Mouse (Mus musculus) midbrain, postnatal 0 days (tissue): ENCODE data around the gene Gm11084. TPM values are rescaled to one million over a fixed set of nuclear protein-coding genes. Genes with fewer than 3 reads are reported as not detected.
A peak's percentile ranks its signal among the peaks of the same experiment; 100 is the strongest.
"Not testable (repeated sequence)": the region's sequence is repeated elsewhere in the genome, so short reads cannot be mapped to it uniquely, and the experiment has no call there.

Experiments used
- ATAC-seq: fragments of 200-750 bp; cut with Nextera tagmentation; 2 replicates; pipeline ENCODE4 v1.8.0; 2017; ENCODE audit warnings: moderate number of reproducible peaks, mild to moderate bottlenecking, moderate TSS enrichment, moderate library complexity; ENCODE audit not compliant: low FRiP score
- DNase-seq: peaks from one replicate; pipeline ENCODE4 v3.0.0-alpha.2; 2015; ENCODE audit warnings: low spot score
- H3K27ac ChIP-seq: fragments of 300-500 bp; sonication (generic); 2 replicates; pipeline ENCODE4 v1.5.1; 2014; ENCODE audit warnings: low read depth, mild to moderate bottlenecking, low read length, mixed read lengths
- H3K27me3 ChIP-seq: fragments of 300-500 bp; sonication (generic); 2 replicates; pipeline ENCODE4 v1.6.1; 2014; ENCODE audit warnings: low read length, control low read depth, mixed read lengths; ENCODE audit not compliant: insufficient read depth
- H3K36me3 ChIP-seq: fragments of 300-500 bp; sonication (generic); 2 replicates; pipeline ENCODE4 v1.6.1; 2014; ENCODE audit warnings: low read length, control low read depth, mixed read lengths; ENCODE audit not compliant: insufficient read depth
- H3K4me1 ChIP-seq: fragments of 300-500 bp; sonication (generic); 2 replicates; pipeline ENCODE4 v1.6.1; 2014; ENCODE audit warnings: mild to moderate bottlenecking, control low read depth, antibody characterized with exemption, low read length, mixed read lengths; ENCODE audit not compliant: insufficient read depth
- H3K4me2 ChIP-seq: fragments of 300-500 bp; sonication (generic); 2 replicates; pipeline ENCODE4 v1.6.1; 2014; ENCODE audit warnings: low read depth, mild to moderate bottlenecking, low read length, mixed read lengths; ENCODE audit not compliant: poor library complexity, severe bottlenecking
- H3K4me3 ChIP-seq: fragments of 300-500 bp; sonication (generic); 2 replicates; pipeline ENCODE4 v1.5.1; 2014; ENCODE audit warnings: low read depth, mild to moderate bottlenecking, low read length, moderate library complexity
- H3K9ac ChIP-seq: fragments of 300-500 bp; sonication (generic); replicated peaks from 2 replicates; pipeline ENCODE4 v1.6.1; 2014; ENCODE audit warnings: mild to moderate bottlenecking, low read length, moderate library complexity, mixed read lengths; ENCODE audit not compliant: poor library complexity, severe bottlenecking
- H3K9me3 ChIP-seq: fragments of 300-500 bp; sonication (generic); 2 replicates; pipeline ENCODE4 v1.6.1; 2016; ENCODE audit warnings: low read length, control low read depth
- CTCF ChIP-seq: IDR thresholded peaks from 2 replicates; pipeline ENCODE4 v1.5.1; 2016; ENCODE audit warnings: antibody characterized with exemption, mild to moderate bottlenecking
- WGBS: fragments of 180-500 bp; shearing (Covaris S2); extraction: QIAGEN DNeasy Blood & Tissue Kit; methylation state at CpG from one replicate; pipeline ENCODE4 v1.1.7; 2014; 5-methylcytosine and 5-hydroxymethylcytosine counted together
- polyA plus RNA-seq: library from polyadenylated mRNA; unstranded; fragments of >200 nt; fragmentation: Nextera tagmentation; extraction: Ambion mirVana; gene quantifications from 2 replicates; pipeline ENCODE4 v1.2.1, GENCODE M21; 2015
- total RNA-seq: library from RNA; depleted of rRNA; stranded (reverse); fragments of >200 nt; gene quantifications from 2 replicates; pipeline ENCODE4 v1.2.3, GENCODE M21; 2014

Gm11084 gene
- total and polyA plus RNA-seq, 2 experiments from 2014 or later = not detected

DNA sequence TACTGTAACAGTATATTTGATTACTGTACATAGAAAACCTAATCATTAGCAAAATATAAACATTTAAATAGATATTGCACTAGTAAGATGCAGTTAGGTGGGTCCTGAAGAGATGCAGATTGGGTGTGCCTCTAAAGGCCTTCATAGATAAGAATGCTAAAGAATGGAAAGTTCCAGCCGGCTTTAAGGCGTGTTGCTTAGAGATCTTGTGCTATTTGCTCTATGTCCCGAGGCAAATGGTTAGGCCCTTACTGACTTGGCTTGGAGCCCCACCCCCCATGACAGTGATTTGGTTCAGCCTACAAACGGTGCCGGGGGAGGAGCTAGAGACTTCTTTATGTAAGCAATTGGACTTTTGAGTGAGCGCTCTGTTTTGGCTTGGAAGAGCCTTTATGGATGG lies 34.5 kb upstream of the Gm11084 start:
- H3K27me3 ChIP-seq = no peaks in the 10 kb centered on the region
- H3K4me1 ChIP-seq = no peaks in the 10 kb centered on the region
- no peak overlapping the region for H3K27ac ChIP-seq
- H3K4me2 ChIP-seq = no peak overlapping the region
- 86% methylated on average over 6 of the region's 6 CpGs for WGBS
- ATAC-seq (no peak), DNase-seq (no peak)
- no peaks in the 10 kb centered on the region for H3K9me3 ChIP-seq
- H3K36me3 ChIP-seq = no peaks in the 10 kb centered on the region
- no peak overlapping the region for H3K9ac ChIP-seq
- H3K4me3 ChIP-seq = no peak overlapping the region
- TF ChIP-seq CTCF = no peak

- no peak overlapping the region for H3K27ac ChIP-seq
- WGBS = 78% methylated on average over 9 of the region's 9 CpGs
Observed at GRCm38 (mm10) chr2:73019371-73020146, 33.0 kb upstream of the Gm11084 start.

GRCm38 (mm10) chr2:73014063-73014462 lies 27.5 kb upstream of the Gm11084 start:
- ATAC-seq, H3K27ac ChIP-seq, H3K4me2 ChIP-seq, H3K9me3 ChIP-seq, H3K9ac ChIP-seq, H3K4me3 ChIP-seq, H3K36me3 ChIP-seq, DNase-seq, H3K27me3 ChIP-seq, H3K4me1 ChIP-seq: not testable (repeated sequence)
- 86% methylated on average over 9 of the region's 9 CpGs for WGBS

More at GRCm38 (mm10) chr2:73019371-73020146, 33.0 kb upstream of the Gm11084 start:
- Histone ChIP-seq H3K9ac (no peak overlapping the region), H3K36me3 (no peaks in the 10 kb centered on the region), H3K27me3 (no peaks in the 10 kb centered on the region), H3K4me3 (no peak overlapping the region), H3K4me2 (no peak overlapping the region), H3K9me3 (no peaks in the 10 kb centered on the region), H3K4me1 (no peaks in the 10 kb centered on the region)
- peak; percentile 59 for DNase-seq
- TF ChIP-seq CTCF = no peak
- no peak for ATAC-seq

DNA sequence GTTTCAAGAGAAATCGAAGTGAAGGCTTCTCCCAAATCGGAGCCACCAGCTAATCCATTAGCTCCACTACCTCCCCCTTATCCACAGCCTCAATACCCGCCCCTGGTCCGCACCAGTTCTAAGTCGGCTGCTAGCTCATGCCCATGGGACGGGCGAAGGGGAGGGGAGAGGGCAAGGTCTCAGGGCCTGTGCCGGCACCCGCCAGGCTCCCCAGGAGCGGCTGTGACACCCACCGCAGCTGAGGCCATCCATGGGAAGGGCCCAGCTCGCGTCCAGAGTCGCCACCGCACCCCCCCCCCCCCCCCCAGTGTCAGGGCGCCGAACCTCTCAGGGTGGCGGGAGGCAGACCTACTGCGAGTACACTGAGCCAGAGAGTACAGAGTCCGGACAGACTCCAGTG lies 26.1 kb upstream of the Gm11084 start:
- Histone ChIP-seq H3K4me1 (no peaks in the 10 kb centered on the region), H3K4me2 (no peak overlapping the region), H3K4me3 (no peak overlapping the region), H3K9ac (no peak overlapping the region), H3K9me3 (no peaks in the 10 kb centered on the region), H3K36me3 (no peaks in the 10 kb centered on the region), H3K27ac (no peak overlapping the region), H3K27me3 (no peaks in the 10 kb centered on the region)
- no peak for TF ChIP-seq CTCF
- 80% methylated on average over 20 of the region's 20 CpGs for WGBS
- DNase-seq = peak; percentile 47
- ATAC-seq = no peak

DNA sequence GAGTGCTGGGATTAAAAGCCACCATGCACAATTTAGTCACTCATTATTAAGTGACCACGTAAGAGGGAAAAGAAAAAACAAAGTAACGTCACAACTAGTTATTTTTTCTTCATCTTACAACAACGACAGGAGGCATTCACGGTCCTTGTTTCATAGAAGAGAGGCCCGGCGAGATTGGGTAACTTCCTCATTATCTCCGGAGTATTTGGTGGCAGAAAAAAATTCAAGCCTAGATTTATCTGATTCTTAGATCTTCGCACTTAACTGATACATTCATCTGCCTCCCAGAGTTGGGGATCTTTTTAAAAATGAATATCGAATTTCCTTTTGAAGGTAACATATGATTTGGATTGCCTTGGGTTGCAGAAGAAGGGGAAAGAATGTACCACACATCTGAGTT lies 21.0 kb upstream of the Gm11084 start:
- no peaks in the 10 kb centered on the region for H3K27me3 ChIP-seq
- DNase-seq (no peak), ATAC-seq (no peak)
- H3K9ac ChIP-seq = no peak overlapping the region
- no peak for TF ChIP-seq CTCF
- H3K36me3 ChIP-seq = no peaks in the 10 kb centered on the region
- H3K4me2 ChIP-seq = no peak overlapping the region
- H3K4me3 ChIP-seq = no peak overlapping the region
- H3K9me3 ChIP-seq = no peaks in the 10 kb centered on the region
- no peak overlapping the region for H3K27ac ChIP-seq
- no peaks in the 10 kb centered on the region for H3K4me1 ChIP-seq
- WGBS = 93% methylated on average over 9 of the region's 9 CpGs

GRCm38 (mm10) chr2:73005611-73006515 lies 19.3 kb upstream of the Gm11084 start:
- H3K27ac ChIP-seq = no peak overlapping the region
- H3K27me3 ChIP-seq = no peaks in the 10 kb centered on the region
- ATAC-seq = no peak

More at GRCm38 (mm10) chr2:73005611-73006515, 19.3 kb upstream of the Gm11084 start:
- no peaks in the 10 kb centered on the region for H3K4me1 ChIP-seq
- H3K4me2 ChIP-seq = no peak overlapping the region
- no peaks in the 10 kb centered on the region for H3K36me3 ChIP-seq
- no peak for TF ChIP-seq CTCF
- DNase-seq = no peak
- H3K9ac ChIP-seq = no peak overlapping the region
- no peaks in the 10 kb centered on the region for H3K9me3 ChIP-seq
- WGBS = 41% methylated on average over 3 of the region's 3 CpGs
- no peak overlapping the region for H3K4me3 ChIP-seq
